Mouse (Mus musculus): ENCODE measurements around the gene Slco1b2. TPM values are rescaled to one million over a fixed set of nuclear protein-coding genes. Genes with fewer than 3 reads are reported as not detected.
A peak's percentile ranks its signal among the peaks of the same experiment; 100 is the strongest.

Slco1b2 gene
- total and polyA plus RNA-seq, 3 experiments, result not detected

GRCm38 (mm10) chr6:141600940-141601339, 28.4 kb upstream of the Slco1b2 start:
- Histone ChIP-seq H3K4me3 (no peak overlapping the region), H3K9ac (ENCODE audit: low read depth, low read length) (no peak overlapping the region), H3K27me3 (ENCODE audit: control insufficient read depth, insufficient read depth, low read length) (no peaks in the 10 kb centered on the region), H3K4me1 (ENCODE audit: control insufficient read depth, insufficient read depth, low read length) (no peaks in the 10 kb centered on the region), H3K27ac (no peak overlapping the region), H3K79me2 (replicated peaks; ENCODE audit: control insufficient read depth, insufficient read depth, low read length) (no peaks in the 10 kb centered on the region), H3K36me3 (ENCODE audit: control insufficient read depth, insufficient read depth, low read length) (no peaks in the 10 kb centered on the region)
- TF ChIP-seq CTCF (IDR thresholded peaks at IDR 0.05), result no peak
- no peak for TF ChIP-seq POLR2A (IDR thresholded peaks at IDR 0.05; ENCODE audit: insufficient read depth, low read depth, low read length)
- TF ChIP-seq EP300 (IDR thresholded peaks at IDR 0.05; ENCODE audit: insufficient read depth, low read depth, low read length), result no peak
- intact Hi-C loops (cut with DNase I), result no loop called here
- WGBS, result 65% methylated on average over 9 of the region's 9 CpGs
- no peak for DNase-seq

GRCm38 (mm10) chr6:141610702-141611260, 18.5 kb upstream of the Slco1b2 start:
- intact Hi-C loops (cut with DNase I), result no loop called here
- DNase-seq, result no peak
- H3K9ac ChIP-seq (ENCODE audit: low read depth, low read length), result no peak overlapping the region
- 55% methylated on average over 2 of the region's 2 CpGs for WGBS
- no peaks in the 10 kb centered on the region for H3K27me3 ChIP-seq (ENCODE audit: control insufficient read depth, insufficient read depth, low read length)
- no peaks in the 10 kb centered on the region for H3K36me3 ChIP-seq (ENCODE audit: control insufficient read depth, insufficient read depth, low read length)
- H3K4me1 ChIP-seq (ENCODE audit: control insufficient read depth, insufficient read depth, low read length), result no peaks in the 10 kb centered on the region
- H3K79me2 ChIP-seq (replicated peaks; ENCODE audit: control insufficient read depth, insufficient read depth, low read length), result no peaks in the 10 kb centered on the region
- H3K27ac ChIP-seq, result no peak overlapping the region
- no peak for TF ChIP-seq POLR2A (IDR thresholded peaks at IDR 0.05; ENCODE audit: insufficient read depth, low read depth, low read length)
- no peak overlapping the region for H3K4me3 ChIP-seq

GRCm38 (mm10) chr6:141614017-141614416, 15.3 kb upstream of the Slco1b2 start:
- H3K27me3 ChIP-seq (ENCODE audit: control insufficient read depth, insufficient read depth, low read length), result no peaks in the 10 kb centered on the region
- H3K36me3 ChIP-seq (ENCODE audit: control insufficient read depth, insufficient read depth, low read length), result no peaks in the 10 kb centered on the region
- TF ChIP-seq POLR2A (IDR thresholded peaks at IDR 0.05; ENCODE audit: insufficient read depth, low read depth, low read length) (no peak), EP300 (IDR thresholded peaks at IDR 0.05; ENCODE audit: insufficient read depth, low read depth, low read length) (no peak), CTCF (IDR thresholded peaks at IDR 0.05) (no peak)
- no peak for DNase-seq
- no peak overlapping the region for H3K9ac ChIP-seq (ENCODE audit: low read depth, low read length)
- no peaks in the 10 kb centered on the region for H3K4me1 ChIP-seq (ENCODE audit: control insufficient read depth, insufficient read depth, low read length)
- intact Hi-C loops (cut with DNase I), result no loop called here
- no peaks in the 10 kb centered on the region for H3K79me2 ChIP-seq (replicated peaks; ENCODE audit: control insufficient read depth, insufficient read depth, low read length)
- H3K27ac ChIP-seq, result no peak overlapping the region
- no peak overlapping the region for H3K4me3 ChIP-seq

- no peak overlapping the region for H3K9ac ChIP-seq (ENCODE audit: low read depth, low read length)
- H3K27ac ChIP-seq, result no peak overlapping the region
- WGBS, result 87% methylated on average over 3 of the region's 3 CpGs
- no peaks in the 10 kb centered on the region for H3K79me2 ChIP-seq (replicated peaks; ENCODE audit: control insufficient read depth, insufficient read depth, low read length)
- no peaks in the 10 kb centered on the region for H3K27me3 ChIP-seq (ENCODE audit: control insufficient read depth, insufficient read depth, low read length)
- intact Hi-C loops (cut with DNase I), result no loop called here
- H3K4me1 ChIP-seq (ENCODE audit: control insufficient read depth, insufficient read depth, low read length), result no peaks in the 10 kb centered on the region
- TF ChIP-seq POLR2A (IDR thresholded peaks at IDR 0.05; ENCODE audit: insufficient read depth, low read depth, low read length) (no peak), EP300 (IDR thresholded peaks at IDR 0.05; ENCODE audit: insufficient read depth, low read depth, low read length) (no peak), CTCF (IDR thresholded peaks at IDR 0.05) (no peak)
- H3K36me3 ChIP-seq (ENCODE audit: control insufficient read depth, insufficient read depth, low read length), result no peaks in the 10 kb centered on the region
- DNase-seq, result no peak
- no peak overlapping the region for H3K4me3 ChIP-seq
Measured at GRCm38 (mm10) chr6:141615348-141615747, 14.0 kb upstream of the Slco1b2 start.

- WGBS, result 65% methylated on average over 6 of the region's 6 CpGs
- DNase-seq, result peak in 1 of 2 experiments; percentile 4
- H3K27me3 ChIP-seq (ENCODE audit: control insufficient read depth, insufficient read depth, low read length), result no peaks in the 10 kb centered on the region
- TF ChIP-seq POLR2A (IDR thresholded peaks at IDR 0.05; ENCODE audit: insufficient read depth, low read depth, low read length) (no peak), CTCF (IDR thresholded peaks at IDR 0.05) (no peak), EP300 (IDR thresholded peaks at IDR 0.05; ENCODE audit: insufficient read depth, low read depth, low read length) (no peak)
- no peak overlapping the region for H3K9ac ChIP-seq (ENCODE audit: low read depth, low read length)
- no peaks in the 10 kb centered on the region for H3K36me3 ChIP-seq (ENCODE audit: control insufficient read depth, insufficient read depth, low read length)
- H3K4me1 ChIP-seq (ENCODE audit: control insufficient read depth, insufficient read depth, low read length), result no peaks in the 10 kb centered on the region
- no peak overlapping the region for H3K27ac ChIP-seq
- no peaks in the 10 kb centered on the region for H3K79me2 ChIP-seq (replicated peaks; ENCODE audit: control insufficient read depth, insufficient read depth, low read length)
- H3K4me3 ChIP-seq, result no peak overlapping the region
- intact Hi-C loops (cut with DNase I), result no loop called here
Measured at GRCm38 (mm10) chr6:141632935-141633334, 3.6 kb downstream of the Slco1b2 start.

- no peak for DNase-seq
- WGBS, result 42% methylated on average over 2 of the region's 2 CpGs
- intact Hi-C loops (cut with DNase I), result no loop called here
Measured at GRCm38 (mm10) chr6:141635250-141635649, 5.9 kb downstream of the Slco1b2 start.

More at GRCm38 (mm10) chr6:141635250-141635649, 5.9 kb downstream of the Slco1b2 start:
- Histone ChIP-seq H3K4me3 (no peak overlapping the region), H3K36me3 (ENCODE audit: control insufficient read depth, insufficient read depth, low read length) (no peaks in the 10 kb centered on the region), H3K27me3 (ENCODE audit: control insufficient read depth, insufficient read depth, low read length) (no peaks in the 10 kb centered on the region), H3K27ac (no peak overlapping the region), H3K79me2 (replicated peaks; ENCODE audit: control insufficient read depth, insufficient read depth, low read length) (no peaks in the 10 kb centered on the region), H3K9ac (ENCODE audit: low read depth, low read length) (no peak overlapping the region), H3K4me1 (ENCODE audit: control insufficient read depth, insufficient read depth, low read length) (no peaks in the 10 kb centered on the region)
- TF ChIP-seq POLR2A (IDR thresholded peaks at IDR 0.05; ENCODE audit: insufficient read depth, low read depth, low read length) (no peak), EP300 (IDR thresholded peaks at IDR 0.05; ENCODE audit: insufficient read depth, low read depth, low read length) (no peak), CTCF (IDR thresholded peaks at IDR 0.05) (no peak)

Measured in heart, adult 2 months (tissue).